Mouse (Mus musculus): ENCODE data around the gene Mybpc2.
A peak's percentile ranks its signal among the peaks of the same experiment; 100 is the strongest.

Gene Mybpc2

GRCm38 (mm10) chr7:44482836-44483435 lies 41.5 kb downstream of the Mybpc2 start:
- DNase-seq = no peak

- DNase-seq = peak in 1 of 2 experiments; percentile 18
Measured at GRCm38 (mm10) chr7:44475046-44475614, 49.3 kb downstream of the Mybpc2 start.

- DNase-seq = peak in 1 of 2 experiments; percentile 26
Measured at GRCm38 (mm10) chr7:44474419-44474818, 50.0 kb downstream of the Mybpc2 start.

GRCm38 (mm10) chr7:44472961-44473646 lies 51.4 kb downstream of the Mybpc2 start:
- DNase-seq = peak in 1 of 2 experiments; percentile 39

GRCm38 (mm10) chr7:44472558-44472885 lies 51.9 kb downstream of the Mybpc2 start:
- DNase-seq = no peak

- peak; percentile 38 to 85 for DNase-seq
Measured at GRCm38 (mm10) chr7:44471880-44472557, 52.4 kb downstream of the Mybpc2 start.

GRCm38 (mm10) chr7:44470696-44471612 lies 53.5 kb downstream of the Mybpc2 start:
- peak in 1 of 2 experiments; percentile 37 for DNase-seq

- peak in 1 of 2 experiments; percentile 21 for DNase-seq
Measured at GRCm38 (mm10) chr7:44469677-44470675, 54.5 kb downstream of the Mybpc2 start.

GRCm38 (mm10) chr7:44468644-44469285 lies 55.7 kb downstream of the Mybpc2 start:
- DNase-seq = peak in 1 of 2 experiments; percentile 39

GRCm38 (mm10) chr7:44467811-44468411 lies 56.5 kb downstream of the Mybpc2 start, which contains the start of gene Josd2:
TSS of gene Josd2 (plus strand) at chr7:44467980.
- DNase-seq = peak; percentile 94 to 97

GRCm38 (mm10) chr7:44466888-44467311 lies 57.6 kb downstream of the Mybpc2 start:
- peak in 1 of 2 experiments; percentile 23 for DNase-seq

GRCm38 (mm10) chr7:44466006-44466887 lies 58.2 kb downstream of the Mybpc2 start:
- DNase-seq = peak in 1 of 2 experiments; percentile 17

GRCm38 (mm10) chr7:44465111-44465510 lies 59.3 kb downstream of the Mybpc2 start, which contains the start of gene Aspdh:
TSS of gene Aspdh (plus strand) at chr7:44465391.
- peak in 1 of 2 experiments; percentile 15 for DNase-seq

GRCm38 (mm10) chr7:44464511-44464910 lies 59.9 kb downstream of the Mybpc2 start:
- peak in 1 of 2 experiments; percentile 20 for DNase-seq

GRCm38 (mm10) chr7:44463556-44464225 lies 60.8 kb downstream of the Mybpc2 start:
- DNase-seq = no peak

- no peak for DNase-seq
Measured at GRCm38 (mm10) chr7:44463056-44463425, 61.4 kb downstream of the Mybpc2 start.

GRCm38 (mm10) chr7:44462218-44463055 lies 62.0 kb downstream of the Mybpc2 start:
- peak; percentile 46 to 53 for DNase-seq
